In genomic region chr12:54822836-54823426, GRCm38 (mm10) we compare ENCODE assay signal across 9 mouse cellular contexts. TPM values are rescaled to one million over a fixed set of nuclear protein-coding genes. Genes with fewer than 3 reads are reported as not detected.
DNase-seq lines count a peak whose midpoint lies in the region; ATAC-seq lines count a peak whose summit lies in the region.
"Had no signal": no experiment of that assay in that cellular context is flagged by ENCODE, and none has a peak within 500 bp of the region (broad histone marks: within the 10 kb centered on the region; RNA-seq: fewer than 3 reads in every experiment).

No protein-coding gene starts in this region.

- no peaks in the 10 kb centered on the region for H3K9me3 ChIP-seq in forebrain, embryonic 13.5 days (replicated peaks)
- H3K9me3 ChIP-seq in forebrain, embryonic 11.5 days (ENCODE audit: control insufficient read depth, low read length), result no peaks in the 10 kb centered on the region
- H3K9me3 ChIP-seq in lung, embryonic 15.5 days, result no peaks in the 10 kb centered on the region
- H3K9me3 ChIP-seq: limb, embryonic 12.5 days had no signal

- H3K36me3 ChIP-seq in forebrain, embryonic 13.5 days (ENCODE audit: poor library complexity, severe bottlenecking), result no peaks in the 10 kb centered on the region
- no peaks in the 10 kb centered on the region for H3K36me3 ChIP-seq in forebrain, embryonic 11.5 days (ENCODE audit: control insufficient read depth, insufficient read depth, low read length)
- no peaks in the 10 kb centered on the region for H3K36me3 ChIP-seq in lung, embryonic 15.5 days
- H3K36me3 ChIP-seq: limb, embryonic 12.5 days had no signal

- 54% methylated on average over 4 of the region's 4 CpGs for WGBS in forebrain, embryonic 13.5 days
- 80% methylated on average over 4 of the region's 4 CpGs for WGBS in forebrain, embryonic 11.5 days
- WGBS in lung, embryonic 15.5 days, result 43% methylated on average over 4 of the region's 4 CpGs

- H3K27me3 ChIP-seq in forebrain, embryonic 13.5 days, result no peaks in the 10 kb centered on the region
- H3K27me3 ChIP-seq in forebrain, embryonic 11.5 days (ENCODE audit: control insufficient read depth, insufficient read depth, low read length), result no peaks in the 10 kb centered on the region
- no peaks in the 10 kb centered on the region for H3K27me3 ChIP-seq in lung, embryonic 15.5 days
- H3K27me3 ChIP-seq: limb, embryonic 12.5 days had no signal

- ATAC-seq in forebrain, embryonic 13.5 days, result peak; percentile 77; the same call in 1 of the 2 replicates
- ATAC-seq in forebrain, embryonic 11.5 days (replicated peaks; ENCODE audit: low FRiP score), result no peak
- ATAC-seq in lung, embryonic 15.5 days (ENCODE audit: borderline replicate concordance, extremely low read depth, low FRiP score, low TSS enrichment), result 0 out of 2 replicates have a peak, but pooled peaks have one; percentile 27

- DNase-seq in forebrain, embryonic 11.5 days (ENCODE audit: low spot score), result no peak
- DNase-seq in lung, postnatal 25 days (ENCODE audit: low spot score), result no peak
- DNase-seq in layer of hippocampus, postnatal 10 days (ENCODE audit: low spot score in 2 of 2), result peak; percentile 34 to 51
- peak; percentile 87 for DNase-seq in right cerebral cortex, postnatal 14 days
- no peak for DNase-seq in thymus, postnatal 14 days
- DNase-seq in cerebellum, adult 11-12 months, result no peak

- H3K27ac ChIP-seq in forebrain, embryonic 13.5 days, result no peak overlapping the region
- H3K27ac ChIP-seq in forebrain, embryonic 11.5 days (ENCODE audit: low read depth, low read length), result no peak overlapping the region
- no peak overlapping the region for H3K27ac ChIP-seq in lung, embryonic 15.5 days
- H3K27ac ChIP-seq: limb, embryonic 12.5 days had no signal

- no peak overlapping the region for H3K4me3 ChIP-seq in forebrain, embryonic 13.5 days
- no peak overlapping the region for H3K4me3 ChIP-seq in forebrain, embryonic 11.5 days (ENCODE audit: low read depth, low read length)
- H3K4me3 ChIP-seq in lung, embryonic 15.5 days, result no peak overlapping the region
- H3K4me3 ChIP-seq: limb, embryonic 12.5 days had no signal

- no peak overlapping the region for H3K4me2 ChIP-seq in forebrain, embryonic 13.5 days
- no peak overlapping the region for H3K4me2 ChIP-seq in forebrain, embryonic 11.5 days (ENCODE audit: low read depth, low read length, severe bottlenecking)
- no peak overlapping the region for H3K4me2 ChIP-seq in lung, embryonic 15.5 days
- H3K4me2 ChIP-seq: limb, embryonic 12.5 days had no signal

- H3K4me1 ChIP-seq in forebrain, embryonic 13.5 days, result no peaks in the 10 kb centered on the region
- H3K4me1 ChIP-seq in forebrain, embryonic 11.5 days (replicated peaks; ENCODE audit: control insufficient read depth, insufficient read depth, low read length), result no peaks in the 10 kb centered on the region
- peaks cover 9% of the 10 kb centered on the region for H3K4me1 ChIP-seq in lung, embryonic 15.5 days
- H3K4me1 ChIP-seq: limb, embryonic 12.5 days had no signal

- H3K9ac ChIP-seq in forebrain, embryonic 13.5 days, result no peak overlapping the region
- no peak overlapping the region for H3K9ac ChIP-seq in forebrain, embryonic 11.5 days (ENCODE audit: low read length)
- no peak overlapping the region for H3K9ac ChIP-seq in lung, embryonic 15.5 days
- H3K9ac ChIP-seq: limb, embryonic 12.5 days had no signal

RNA-seq across cellular contexts. Expression of gene Snx6, which starts 27.4 kb away (rescaled TPM):
- polyA plus RNA-seq in forebrain, embryonic 13.5 days (2015; fragmentation: Nextera tagmentation; extraction: Ambion mirVana), result 180 and 195 TPM in 2 replicates
- 206 and 226 TPM in 2 replicates for polyA plus RNA-seq in forebrain, embryonic 11.5 days (2014; fragmentation: Nextera tagmentation; extraction: Ambion mirVana)
- polyA plus RNA-seq in lung, embryonic 15.5 days (2015; fragmentation: Nextera tagmentation; extraction: Ambion mirVana), result 172 and 174 TPM in 2 replicates
- total RNA-seq in layer of hippocampus, postnatal 10 days (2021), result 10 to 100 TPM; 55.2 to 58.1 TPM

RNA-seq across cellular contexts. Expression of gene Cfl2, which starts 39.7 kb away (rescaled TPM):
- 308 and 322 TPM in 2 replicates for polyA plus RNA-seq in forebrain, embryonic 13.5 days (2015; fragmentation: Nextera tagmentation; extraction: Ambion mirVana)
- polyA plus RNA-seq in forebrain, embryonic 11.5 days (2014; fragmentation: Nextera tagmentation; extraction: Ambion mirVana), result 270 and 280 TPM in 2 replicates
- polyA plus RNA-seq in lung, embryonic 15.5 days (2015; fragmentation: Nextera tagmentation; extraction: Ambion mirVana), result 178 and 182 TPM in 2 replicates
- total RNA-seq in layer of hippocampus, postnatal 10 days (2021), result 100 to 1,000 TPM; 174 to 184 TPM

Comparison
In these comparisons a context has a peak if more than half of its experiments do, and no peak if none do; other contexts are left out.
1. DNase-seq: peak in layer of hippocampus, postnatal 10 days (2 of 2) and right cerebral cortex, postnatal 14 days (single experiment); none in forebrain, embryonic 11.5 days (single experiment), lung, postnatal 25 days (single experiment), thymus, postnatal 14 days (single experiment) and cerebellum, adult 11-12 months (single experiment).